Mouse (Mus musculus): Measurements from ENCODE around the gene Banp. TPM values are rescaled to one million over a fixed set of nuclear protein-coding genes. Genes with fewer than 3 reads are reported as not detected.

Banp gene
- polyA plus RNA-seq, 1 experiment from 2014 or later: 14.5 TPM

- 78% methylated on average over 9 of the region's 9 CpGs for WGBS (ENCODE audit: insufficient replicate concordance)
- no peak overlapping the region for H3K27ac ChIP-seq
- no peak overlapping the region for H3K9ac ChIP-seq
- DNase-seq (no peak), ATAC-seq (ENCODE audit: low read depth) (no peak)
- no peaks in the 10 kb centered on the region for H3K9me3 ChIP-seq (replicated peaks)
- no peak overlapping the region for H3K4me2 ChIP-seq
- H3K4me3 ChIP-seq (replicated peaks): no peak overlapping the region
- no peaks in the 10 kb centered on the region for H3K27me3 ChIP-seq
- H3K36me3 ChIP-seq: no peaks in the 10 kb centered on the region
- no peaks in the 10 kb centered on the region for H3K4me1 ChIP-seq (replicated peaks)
Observed at GRCm38 (mm10) chr8:122050620-122051019, 101.1 kb downstream of the Banp start.

GRCm38 (mm10) chr8:122055321-122055720 is 105.8 kb downstream of the Banp start:
- DNase-seq (no peak), ATAC-seq (ENCODE audit: low read depth) (no peak)
- Histone ChIP-seq H3K9ac (no peak overlapping the region), H3K4me3 (replicated peaks) (no peak overlapping the region), H3K36me3 (no peaks in the 10 kb centered on the region), H3K4me2 (no peak overlapping the region), H3K9me3 (replicated peaks) (no peaks in the 10 kb centered on the region), H3K27me3 (no peaks in the 10 kb centered on the region), H3K27ac (no peak overlapping the region), H3K4me1 (replicated peaks) (no peaks in the 10 kb centered on the region)
- WGBS (ENCODE audit: insufficient replicate concordance): 58% methylated on average over 10 of the region's 10 CpGs

- Histone ChIP-seq H3K27ac (no peak overlapping the region), H3K27me3 (no peaks in the 10 kb centered on the region), H3K9ac (no peak overlapping the region), H3K4me3 (replicated peaks) (no peak overlapping the region), H3K36me3 (no peaks in the 10 kb centered on the region), H3K4me1 (replicated peaks) (no peaks in the 10 kb centered on the region), H3K4me2 (no peak overlapping the region), H3K9me3 (replicated peaks) (no peaks in the 10 kb centered on the region)
- DNase-seq (no peak), ATAC-seq (ENCODE audit: low read depth) (no peak)
- 40% methylated on average over 1 of the region's 1 CpGs for WGBS (ENCODE audit: insufficient replicate concordance)
Observed at GRCm38 (mm10) chr8:122056113-122056512, 106.6 kb downstream of the Banp start.

- Histone ChIP-seq H3K9ac (no peak overlapping the region), H3K27me3 (no peaks in the 10 kb centered on the region), H3K9me3 (replicated peaks) (no peaks in the 10 kb centered on the region), H3K4me1 (replicated peaks) (no peaks in the 10 kb centered on the region), H3K27ac (no peak overlapping the region), H3K4me2 (no peak overlapping the region), H3K4me3 (replicated peaks) (no peak overlapping the region), H3K36me3 (no peaks in the 10 kb centered on the region)
- 0 out of 2 replicates have a peak, but pooled peaks have one; percentile 23 for ATAC-seq (ENCODE audit: low read depth)
- DNase-seq: no peak
- 60% methylated on average over 7 of the region's 7 CpGs for WGBS (ENCODE audit: insufficient replicate concordance)
Observed at GRCm38 (mm10) chr8:122056882-122057281, 107.3 kb downstream of the Banp start.

- no peaks in the 10 kb centered on the region for H3K36me3 ChIP-seq
- no peak overlapping the region for H3K9ac ChIP-seq
- 0 out of 2 replicates have a peak, but pooled peaks cover 4% of the 10 kb centered on the region for H3K4me1 ChIP-seq (replicated peaks)
- H3K4me3 ChIP-seq (replicated peaks): no peak overlapping the region
- no peak for ATAC-seq (ENCODE audit: low read depth)
- no peak for DNase-seq
- no peaks in the 10 kb centered on the region for H3K27me3 ChIP-seq
- no peak overlapping the region for H3K27ac ChIP-seq
- no peaks in the 10 kb centered on the region for H3K9me3 ChIP-seq (replicated peaks)
- no peak overlapping the region for H3K4me2 ChIP-seq
- WGBS (ENCODE audit: insufficient replicate concordance): 55% methylated on average over 9 of the region's 9 CpGs
Observed at GRCm38 (mm10) chr8:122058510-122058909, 109.0 kb downstream of the Banp start.

GRCm38 (mm10) chr8:122058951-122059350 is 109.4 kb downstream of the Banp start:
- Histone ChIP-seq H3K27ac (no peak overlapping the region), H3K9me3 (replicated peaks) (no peaks in the 10 kb centered on the region), H3K27me3 (no peaks in the 10 kb centered on the region), H3K36me3 (no peaks in the 10 kb centered on the region), H3K4me1 (replicated peaks) (0 out of 2 replicates have a peak, but pooled peaks cover 4% of the 10 kb centered on the region), H3K4me3 (replicated peaks) (no peak overlapping the region), H3K4me2 (no peak overlapping the region), H3K9ac (no peak overlapping the region)
- DNase-seq (no peak), ATAC-seq (ENCODE audit: low read depth) (no peak)
- 68% methylated on average over 8 of the region's 8 CpGs for WGBS (ENCODE audit: insufficient replicate concordance)

- WGBS (ENCODE audit: insufficient replicate concordance): 63% methylated on average over 12 of the region's 12 CpGs
- Histone ChIP-seq H3K9me3 (replicated peaks) (no peaks in the 10 kb centered on the region), H3K36me3 (no peaks in the 10 kb centered on the region), H3K9ac (no peak overlapping the region), H3K27ac (no peak overlapping the region), H3K4me2 (no peak overlapping the region), H3K27me3 (no peaks in the 10 kb centered on the region), H3K4me3 (replicated peaks) (no peak overlapping the region), H3K4me1 (replicated peaks) (0 out of 2 replicates have a peak, but pooled peaks cover 4% of the 10 kb centered on the region)
- ATAC-seq (ENCODE audit: low read depth) (no peak), DNase-seq (no peak)
Observed at GRCm38 (mm10) chr8:122062508-122063223, 113.1 kb downstream of the Banp start.

- Histone ChIP-seq H3K36me3 (no peaks in the 10 kb centered on the region), H3K9me3 (replicated peaks) (no peaks in the 10 kb centered on the region), H3K4me3 (replicated peaks) (no peak overlapping the region), H3K9ac (no peak overlapping the region), H3K4me2 (no peak overlapping the region), H3K27ac (no peak overlapping the region), H3K27me3 (no peaks in the 10 kb centered on the region), H3K4me1 (replicated peaks) (0 out of 2 replicates have a peak, but pooled peaks cover 4% of the 10 kb centered on the region)
- DNase-seq (no peak), ATAC-seq (ENCODE audit: low read depth) (no peak)
- 63% methylated on average over 7 of the region's 7 CpGs for WGBS (ENCODE audit: insufficient replicate concordance)
Observed at GRCm38 (mm10) chr8:122064353-122064752, 114.8 kb downstream of the Banp start.

GRCm38 (mm10) chr8:122067783-122068505 is 118.4 kb downstream of the Banp start:
- Histone ChIP-seq H3K9ac (no peak overlapping the region), H3K4me2 (no peak overlapping the region), H3K27ac (no peak overlapping the region), H3K4me1 (replicated peaks) (0 out of 2 replicates have a peak, but pooled peaks cover 4% of the 10 kb centered on the region), H3K9me3 (replicated peaks) (no peaks in the 10 kb centered on the region), H3K4me3 (replicated peaks) (no peak overlapping the region), H3K36me3 (no peaks in the 10 kb centered on the region), H3K27me3 (no peaks in the 10 kb centered on the region; the same call in 1 of the 2 replicates)
- ATAC-seq (ENCODE audit: low read depth) (no peak), DNase-seq (no peak)
- WGBS (ENCODE audit: insufficient replicate concordance): 59% methylated on average over 15 of the region's 15 CpGs

- H3K9me3 ChIP-seq (replicated peaks): no peaks in the 10 kb centered on the region
- no peaks in the 10 kb centered on the region; the same call in 1 of the 2 replicates for H3K27me3 ChIP-seq
- no peak overlapping the region for H3K27ac ChIP-seq
- no peak overlapping the region for H3K4me3 ChIP-seq (replicated peaks)
- WGBS (ENCODE audit: insufficient replicate concordance): 74% methylated on average over 13 of the region's 13 CpGs
- ATAC-seq (ENCODE audit: low read depth): no peak
- H3K4me1 ChIP-seq (replicated peaks): no peaks in the 10 kb centered on the region
- no peaks in the 10 kb centered on the region for H3K36me3 ChIP-seq
- no peak for DNase-seq
- H3K4me2 ChIP-seq: no peak overlapping the region
- no peak overlapping the region for H3K9ac ChIP-seq
Observed at GRCm38 (mm10) chr8:122068609-122069008, 119.1 kb downstream of the Banp start.

GRCm38 (mm10) chr8:122069281-122069680 is 119.7 kb downstream of the Banp start:
- WGBS (ENCODE audit: insufficient replicate concordance): 65% methylated on average over 11 of the region's 11 CpGs
- H3K27ac ChIP-seq: no peak overlapping the region
- DNase-seq (no peak), ATAC-seq (ENCODE audit: low read depth) (no peak)
- H3K4me3 ChIP-seq (replicated peaks): no peak overlapping the region
- H3K4me1 ChIP-seq (replicated peaks): no peaks in the 10 kb centered on the region
- H3K9me3 ChIP-seq (replicated peaks): no peaks in the 10 kb centered on the region
- H3K4me2 ChIP-seq: no peak overlapping the region
- H3K9ac ChIP-seq: no peak overlapping the region
- no peaks in the 10 kb centered on the region; the same call in 1 of the 2 replicates for H3K27me3 ChIP-seq
- no peaks in the 10 kb centered on the region for H3K36me3 ChIP-seq

All from liver, embryonic 13.5 days (tissue).